Mouse (Mus musculus) forebrain, embryonic 14.5 days (tissue): ENCODE results near the gene Mad1l1. TPM values are rescaled to one million over a fixed set of nuclear protein-coding genes. Genes with fewer than 3 reads are reported as not detected.

Experiments used
- ATAC-seq: fragments of 200-750 bp; cut with Nextera tagmentation; 2 replicates; pipeline ENCODE4 v1.8.0; 2017; ENCODE audit warnings: mild to moderate bottlenecking, moderate library complexity
- DNase-seq: peaks from one replicate; pipeline ENCODE4 v3.0.0-alpha.2; 2015; ENCODE audit warnings: low spot score
- H3K27ac ChIP-seq: fragments of 300-500 bp; sonication (generic); 2 replicates; pipeline ENCODE4 v1.5.1; 2014; ENCODE audit warnings: low read depth, mild to moderate bottlenecking, control low read depth, low read length, moderate library complexity
- H3K27me3 ChIP-seq: fragments of 300-500 bp; sonication (generic); replicated peaks from 2 replicates; pipeline ENCODE4 v1.6.1; 2014; ENCODE audit warnings: low read length, control low read depth, mixed read lengths; ENCODE audit not compliant: control insufficient read depth, insufficient read depth
- H3K36me3 ChIP-seq: fragments of 300-500 bp; sonication (generic); 2 replicates; pipeline ENCODE4 v1.6.1; 2014; ENCODE audit warnings: low read length, control low read depth; ENCODE audit not compliant: control insufficient read depth, insufficient read depth
- H3K4me1 ChIP-seq: fragments of 300-500 bp; sonication (generic); 2 replicates; pipeline ENCODE4 v1.6.1; 2014; ENCODE audit warnings: antibody characterized with exemption, low read length, control low read depth; ENCODE audit not compliant: control insufficient read depth, insufficient read depth
- H3K4me2 ChIP-seq: fragments of 300-500 bp; sonication (generic); 2 replicates; pipeline ENCODE4 v1.6.1; 2014; ENCODE audit warnings: mild to moderate bottlenecking, control low read depth, low read length
- H3K4me3 ChIP-seq: fragments of 300-500 bp; sonication (generic); 2 replicates; pipeline ENCODE4 v1.5.1; 2014; ENCODE audit warnings: low read depth, low read length, control low read depth
- H3K9ac ChIP-seq: fragments of 300-500 bp; sonication (generic); 2 replicates; pipeline ENCODE4 v1.6.1; 2014; ENCODE audit warnings: mild to moderate bottlenecking, low read length, control low read depth, moderate library complexity
- H3K9me3 ChIP-seq: fragments of 300-500 bp; sonication (generic); replicated peaks from 2 replicates; pipeline ENCODE4 v1.6.1; 2016; ENCODE audit warnings: low read length, control low read depth, mixed read lengths; ENCODE audit not compliant: control insufficient read depth
- WGBS: fragments of 180-500 bp; shearing (Covaris S2); extraction: QIAGEN DNeasy Blood & Tissue Kit; methylation state at CpG from one replicate; pipeline ENCODE4 v1.1.7; 2014; 5-methylcytosine and 5-hydroxymethylcytosine counted together
- polyA plus RNA-seq: library from polyadenylated mRNA; unstranded; fragments of >200 nt; fragmentation: Nextera tagmentation; extraction: Ambion mirVana; gene quantifications from 2 replicates; pipeline ENCODE4 v1.2.1, GENCODE M21; 2014

Gene Mad1l1
- polyA plus RNA-seq, 1 experiment from 2014 or later = 29.2 TPM

GRCm38 (mm10) chr5:139979371-139979770 lies 342.0 kb downstream of the Mad1l1 start:
- Histone ChIP-seq H3K9me3 (no peaks in the 10 kb centered on the region), H3K4me2 (no peak overlapping the region), H3K4me1 (no peaks in the 10 kb centered on the region), H3K36me3 (no peaks in the 10 kb centered on the region), H3K27ac (no peak overlapping the region), H3K27me3 (no peaks in the 10 kb centered on the region), H3K4me3 (no peak overlapping the region), H3K9ac (no peak overlapping the region)
- 80% methylated on average over 9 of the region's 9 CpGs for WGBS
- DNase-seq (peak; percentile 32), ATAC-seq (no peak)

- H3K9me3 ChIP-seq = no peaks in the 10 kb centered on the region
- H3K4me1 ChIP-seq = no peaks in the 10 kb centered on the region
- H3K27me3 ChIP-seq = no peaks in the 10 kb centered on the region
- H3K27ac ChIP-seq = no peak overlapping the region
- 7% methylated on average over 13 of the region's 13 CpGs for WGBS
- no peak overlapping the region for H3K4me2 ChIP-seq
- DNase-seq (peak; percentile 20), ATAC-seq (no peak)
- H3K36me3 ChIP-seq = no peaks in the 10 kb centered on the region
- H3K4me3 ChIP-seq = no peak overlapping the region
- H3K9ac ChIP-seq = no peak overlapping the region
These were observed 342.7 kb downstream of the Mad1l1 start for GRCm38 (mm10) chr5:139978525-139979276.

DNA sequence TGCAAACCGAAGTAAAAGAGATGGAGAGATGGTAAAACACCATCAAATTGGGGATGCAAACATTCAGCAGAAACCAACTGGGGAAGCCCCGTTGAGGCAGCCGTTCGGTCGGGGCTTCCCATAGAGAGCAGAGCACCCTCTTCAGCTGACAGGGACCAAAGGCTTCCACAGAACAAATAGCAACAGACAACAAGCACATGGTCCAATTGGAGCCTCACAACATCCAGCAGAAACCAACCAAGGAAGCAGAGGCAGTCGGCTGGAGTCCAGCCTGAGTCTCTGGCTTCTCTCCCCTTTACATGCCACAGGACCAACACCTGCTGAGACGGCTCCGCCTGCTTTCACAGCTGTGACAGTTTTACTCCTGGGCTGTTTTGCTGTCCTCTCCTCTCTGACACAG lies 343.9 kb downstream of the Mad1l1 start:
- 49% methylated on average over 8 of the region's 8 CpGs for WGBS
- no peak for DNase-seq

GRCm38 (mm10) chr5:139976584-139976983 lies 344.8 kb downstream of the Mad1l1 start:
- Histone ChIP-seq H3K4me3 (no peak overlapping the region), H3K4me1 (no peaks in the 10 kb centered on the region), H3K36me3 (no peaks in the 10 kb centered on the region), H3K27me3 (no peaks in the 10 kb centered on the region), H3K9ac (no peak overlapping the region), H3K27ac (no peak overlapping the region), H3K4me2 (no peak overlapping the region), H3K9me3 (no peaks in the 10 kb centered on the region)
- no peak for DNase-seq
- WGBS = 83% methylated on average over 4 of the region's 4 CpGs
- ATAC-seq = no peak

More for the DNA sequence above, 343.9 kb downstream of the Mad1l1 start:
- Histone ChIP-seq H3K9me3 (no peaks in the 10 kb centered on the region), H3K4me1 (no peaks in the 10 kb centered on the region), H3K9ac (no peak overlapping the region), H3K4me3 (no peak overlapping the region), H3K4me2 (no peak overlapping the region), H3K27ac (no peak overlapping the region), H3K27me3 (no peaks in the 10 kb centered on the region), H3K36me3 (no peaks in the 10 kb centered on the region)
- ATAC-seq = no peak

- Histone ChIP-seq H3K36me3 (no peaks in the 10 kb centered on the region), H3K4me3 (no peak overlapping the region), H3K27me3 (no peaks in the 10 kb centered on the region), H3K4me2 (no peak overlapping the region), H3K9ac (no peak overlapping the region), H3K27ac (no peak overlapping the region), H3K4me1 (no peaks in the 10 kb centered on the region), H3K9me3 (no peaks in the 10 kb centered on the region)
- no peak for ATAC-seq
- no peak for DNase-seq
- WGBS = 65% methylated on average over 12 of the region's 12 CpGs
These were observed 351.1 kb downstream of the Mad1l1 start for GRCm38 (mm10) chr5:139970186-139970631.

GRCm38 (mm10) chr5:139969151-139969948 lies 352.0 kb downstream of the Mad1l1 start:
- no peak overlapping the region for H3K4me2 ChIP-seq
- H3K4me1 ChIP-seq = no peaks in the 10 kb centered on the region
- no peaks in the 10 kb centered on the region for H3K27me3 ChIP-seq
- no peak overlapping the region for H3K4me3 ChIP-seq
- no peak overlapping the region for H3K27ac ChIP-seq
- ATAC-seq (no peak), DNase-seq (peak; percentile 53)
- H3K9me3 ChIP-seq = no peaks in the 10 kb centered on the region
- WGBS = 73% methylated on average over 14 of the region's 14 CpGs
- no peak overlapping the region for H3K9ac ChIP-seq
- no peaks in the 10 kb centered on the region for H3K36me3 ChIP-seq

GRCm38 (mm10) chr5:139965596-139965995 lies 355.8 kb downstream of the Mad1l1 start:
- H3K27ac ChIP-seq = no peak overlapping the region
- no peak overlapping the region for H3K9ac ChIP-seq
- H3K27me3 ChIP-seq = no peaks in the 10 kb centered on the region
- DNase-seq (no peak), ATAC-seq (no peak)
- no peaks in the 10 kb centered on the region for H3K9me3 ChIP-seq
- WGBS = 88% methylated on average over 14 of the region's 14 CpGs
- no peaks in the 10 kb centered on the region for H3K36me3 ChIP-seq
- no peaks in the 10 kb centered on the region for H3K4me1 ChIP-seq
- no peak overlapping the region for H3K4me3 ChIP-seq
- H3K4me2 ChIP-seq = no peak overlapping the region

DNA sequence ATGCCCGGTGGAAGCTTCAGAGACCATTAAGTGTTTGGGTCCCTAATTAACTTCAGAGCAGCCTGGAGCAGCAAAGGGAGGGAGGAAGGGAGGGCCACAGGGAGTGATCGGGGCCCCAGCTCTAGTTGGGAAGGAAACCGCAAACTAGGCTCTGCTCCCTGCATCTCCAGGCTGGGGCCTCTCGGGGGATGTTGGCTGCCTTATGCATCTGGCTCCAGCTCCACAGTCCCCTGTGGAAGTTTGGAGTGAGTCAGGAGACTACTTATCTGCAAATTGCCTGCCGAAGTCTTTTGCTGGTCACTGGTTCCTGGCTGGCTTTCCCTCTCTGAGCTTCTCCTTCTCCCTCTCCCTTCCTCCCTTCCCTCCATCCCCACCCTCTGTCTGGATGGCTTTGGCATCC lies 357.0 kb downstream of the Mad1l1 start:
- Histone ChIP-seq H3K27me3 (no peaks in the 10 kb centered on the region), H3K4me2 (no peak overlapping the region), H3K27ac (no peak overlapping the region), H3K9me3 (no peaks in the 10 kb centered on the region), H3K9ac (no peak overlapping the region), H3K36me3 (no peaks in the 10 kb centered on the region), H3K4me1 (no peaks in the 10 kb centered on the region), H3K4me3 (no peak overlapping the region)
- ATAC-seq (no peak), DNase-seq (no peak)
- WGBS = 38% methylated on average over 5 of the region's 5 CpGs

- WGBS = 88% methylated on average over 4 of the region's 4 CpGs
These were observed 361.6 kb downstream of the Mad1l1 start for GRCm38 (mm10) chr5:139959741-139960140.

More at GRCm38 (mm10) chr5:139959741-139960140, 361.6 kb downstream of the Mad1l1 start:
- H3K27ac ChIP-seq = no peak overlapping the region
- no peak overlapping the region for H3K4me3 ChIP-seq
- no peaks in the 10 kb centered on the region for H3K36me3 ChIP-seq
- no peaks in the 10 kb centered on the region for H3K9me3 ChIP-seq
- H3K27me3 ChIP-seq = no peaks in the 10 kb centered on the region
- H3K4me1 ChIP-seq = peaks cover 6% of the 10 kb centered on the region; the same call in 1 of the 2 replicates
- no peak for ATAC-seq
- no peak for DNase-seq
- no peak overlapping the region for H3K4me2 ChIP-seq
- H3K9ac ChIP-seq = no peak overlapping the region
